Mouse (Mus musculus) lung, postnatal 0 days (tissue): Measurements from ENCODE around the gene Ppp2r5e.

Experiments
- CTCF ChIP-seq: IDR thresholded peaks from 2 replicates; pipeline ENCODE4 v1.5.1; 2016; ENCODE audit warnings: antibody characterized with exemption, mild to moderate bottlenecking
- EP300 ChIP-seq: IDR thresholded peaks from 2 replicates; pipeline ENCODE4 v1.6.1; 2016; ENCODE audit warnings: antibody characterized with exemption, mild to moderate bottlenecking, control low read depth

- TF ChIP-seq CTCF (no peak), EP300 (no peak)
These were observed 73.1 kb downstream of the Ppp2r5e start for GRCm38 (mm10) chr12:75522931-75523330.
